Mouse (Mus musculus): ENCODE data around the gene Trip13. TPM values are rescaled to one million over a fixed set of nuclear protein-coding genes. Genes with fewer than 3 reads are reported as not detected.

Gene Trip13
- polyA plus RNA-seq, 1 experiment from 2014 or later = 39.6 TPM

- Histone ChIP-seq H3K27me3 (ENCODE audit: control insufficient read depth, insufficient read depth, low read depth, low read length) (no peaks in the 10 kb centered on the region), H3K4me2 (ENCODE audit: low read depth, low read length) (no peak overlapping the region), H3K36me3 (ENCODE audit: control insufficient read depth, insufficient read depth, low read length) (no peaks in the 10 kb centered on the region), H3K9ac (ENCODE audit: low read length) (no peak overlapping the region), H3K9me3 (ENCODE audit: control insufficient read depth, low read length) (no peaks in the 10 kb centered on the region), H3K27ac (ENCODE audit: low read length) (no peak overlapping the region), H3K4me3 (ENCODE audit: low read length) (no peak overlapping the region), H3K4me1 (replicated peaks; ENCODE audit: control insufficient read depth, insufficient read depth, low read length) (no peaks in the 10 kb centered on the region)
- ATAC-seq (ENCODE audit: low read depth) = no peak
- WGBS = 81% methylated on average over 5 of the region's 5 CpGs
Measured at GRCm38 (mm10) chr13:73907136-73907535, 30.4 kb downstream of the Trip13 start.

GRCm38 (mm10) chr13:73897561-73897960 is 40.0 kb downstream of the Trip13 start:
- Histone ChIP-seq H3K27ac (ENCODE audit: low read length) (no peak overlapping the region), H3K9me3 (ENCODE audit: control insufficient read depth, low read length) (no peaks in the 10 kb centered on the region), H3K4me2 (ENCODE audit: low read depth, low read length) (no peak overlapping the region), H3K4me3 (ENCODE audit: low read length) (no peak overlapping the region), H3K27me3 (ENCODE audit: control insufficient read depth, insufficient read depth, low read depth, low read length) (no peaks in the 10 kb centered on the region), H3K9ac (ENCODE audit: low read length) (no peak overlapping the region), H3K36me3 (ENCODE audit: control insufficient read depth, insufficient read depth, low read length) (no peaks in the 10 kb centered on the region), H3K4me1 (replicated peaks; ENCODE audit: control insufficient read depth, insufficient read depth, low read length) (peaks cover 11% of the 10 kb centered on the region)
- ATAC-seq (ENCODE audit: low read depth) = peak; percentile 56
- 59% methylated on average over 3 of the region's 3 CpGs for WGBS

GRCm38 (mm10) chr13:73892493-73893178 is 44.9 kb downstream of the Trip13 start:
- Histone ChIP-seq H3K27ac (ENCODE audit: low read length) (peak overlapping the region; percentile 47), H3K4me3 (ENCODE audit: low read length) (no peak overlapping the region), H3K4me1 (replicated peaks; ENCODE audit: control insufficient read depth, insufficient read depth, low read length) (peaks cover 15% of the 10 kb centered on the region), H3K36me3 (ENCODE audit: control insufficient read depth, insufficient read depth, low read length) (no peaks in the 10 kb centered on the region), H3K9ac (ENCODE audit: low read length) (no peak overlapping the region), H3K27me3 (ENCODE audit: control insufficient read depth, insufficient read depth, low read depth, low read length) (no peaks in the 10 kb centered on the region), H3K4me2 (ENCODE audit: low read depth, low read length) (no peak overlapping the region), H3K9me3 (ENCODE audit: control insufficient read depth, low read length) (no peaks in the 10 kb centered on the region)
- WGBS = 24% methylated on average over 6 of the region's 6 CpGs
- peak; percentile 86 for ATAC-seq (ENCODE audit: low read depth)

- no peak overlapping the region for H3K9ac ChIP-seq (ENCODE audit: low read length)
- no peaks in the 10 kb centered on the region for H3K36me3 ChIP-seq (ENCODE audit: control insufficient read depth, insufficient read depth, low read length)
- peak; percentile 76 for ATAC-seq (ENCODE audit: low read depth)
- H3K4me2 ChIP-seq (ENCODE audit: low read depth, low read length) = no peak overlapping the region
- H3K9me3 ChIP-seq (ENCODE audit: control insufficient read depth, low read length) = no peaks in the 10 kb centered on the region
- 49% methylated on average over 4 of the region's 4 CpGs for WGBS
- H3K4me3 ChIP-seq (ENCODE audit: low read length) = no peak overlapping the region
- no peak overlapping the region for H3K27ac ChIP-seq (ENCODE audit: low read length)
- no peaks in the 10 kb centered on the region for H3K27me3 ChIP-seq (ENCODE audit: control insufficient read depth, insufficient read depth, low read depth, low read length)
- peaks cover 3% of the 10 kb centered on the region for H3K4me1 ChIP-seq (replicated peaks; ENCODE audit: control insufficient read depth, insufficient read depth, low read length)
Measured at GRCm38 (mm10) chr13:73887415-73887874, 50.1 kb downstream of the Trip13 start.

GRCm38 (mm10) chr13:73886601-73887000 is 51.0 kb downstream of the Trip13 start:
- Histone ChIP-seq H3K36me3 (ENCODE audit: control insufficient read depth, insufficient read depth, low read length) (no peaks in the 10 kb centered on the region), H3K9ac (ENCODE audit: low read length) (no peak overlapping the region), H3K27me3 (ENCODE audit: control insufficient read depth, insufficient read depth, low read depth, low read length) (no peaks in the 10 kb centered on the region), H3K4me2 (ENCODE audit: low read depth, low read length) (no peak overlapping the region), H3K9me3 (ENCODE audit: control insufficient read depth, low read length) (no peaks in the 10 kb centered on the region), H3K4me1 (replicated peaks; ENCODE audit: control insufficient read depth, insufficient read depth, low read length) (no peaks in the 10 kb centered on the region; the same call in 1 of the 2 replicates), H3K27ac (ENCODE audit: low read length) (no peak overlapping the region), H3K4me3 (ENCODE audit: low read length) (no peak overlapping the region)
- ATAC-seq (ENCODE audit: low read depth) = no peak
- WGBS = 75% methylated on average over 5 of the region's 5 CpGs

- 60% methylated on average over 4 of the region's 4 CpGs for WGBS
Measured at GRCm38 (mm10) chr13:73886066-73886465, 51.5 kb downstream of the Trip13 start.

GRCm38 (mm10) chr13:73885656-73886055 is 51.9 kb downstream of the Trip13 start:
- Histone ChIP-seq H3K9ac (ENCODE audit: low read length) (no peak overlapping the region), H3K4me3 (ENCODE audit: low read length) (no peak overlapping the region), H3K4me1 (replicated peaks; ENCODE audit: control insufficient read depth, insufficient read depth, low read length) (no peaks in the 10 kb centered on the region; the same call in 1 of the 2 replicates), H3K27ac (ENCODE audit: low read length) (no peak overlapping the region), H3K27me3 (ENCODE audit: control insufficient read depth, insufficient read depth, low read depth, low read length) (no peaks in the 10 kb centered on the region), H3K4me2 (ENCODE audit: low read depth, low read length) (no peak overlapping the region), H3K9me3 (ENCODE audit: control insufficient read depth, low read length) (no peaks in the 10 kb centered on the region), H3K36me3 (ENCODE audit: control insufficient read depth, insufficient read depth, low read length) (no peaks in the 10 kb centered on the region)
- WGBS = 53% methylated on average over 4 of the region's 4 CpGs
- ATAC-seq (ENCODE audit: low read depth) = no peak

More at GRCm38 (mm10) chr13:73886066-73886465, 51.5 kb downstream of the Trip13 start:
- Histone ChIP-seq H3K4me2 (ENCODE audit: low read depth, low read length) (no peak overlapping the region), H3K4me1 (replicated peaks; ENCODE audit: control insufficient read depth, insufficient read depth, low read length) (no peaks in the 10 kb centered on the region; the same call in 1 of the 2 replicates), H3K9ac (ENCODE audit: low read length) (no peak overlapping the region), H3K36me3 (ENCODE audit: control insufficient read depth, insufficient read depth, low read length) (no peaks in the 10 kb centered on the region), H3K27ac (ENCODE audit: low read length) (no peak overlapping the region), H3K27me3 (ENCODE audit: control insufficient read depth, insufficient read depth, low read depth, low read length) (no peaks in the 10 kb centered on the region), H3K4me3 (ENCODE audit: low read length) (no peak overlapping the region), H3K9me3 (ENCODE audit: control insufficient read depth, low read length) (no peaks in the 10 kb centered on the region)
- no peak for ATAC-seq (ENCODE audit: low read depth)

- Histone ChIP-seq H3K4me1 (replicated peaks; ENCODE audit: control insufficient read depth, insufficient read depth, low read length) (no peaks in the 10 kb centered on the region), H3K27me3 (ENCODE audit: control insufficient read depth, insufficient read depth, low read depth, low read length) (no peaks in the 10 kb centered on the region), H3K36me3 (ENCODE audit: control insufficient read depth, insufficient read depth, low read length) (no peaks in the 10 kb centered on the region), H3K9me3 (ENCODE audit: control insufficient read depth, low read length) (peaks cover 2% of the 10 kb centered on the region; the same call in 1 of the 2 replicates), H3K27ac (ENCODE audit: low read length) (no peak overlapping the region), H3K4me3 (ENCODE audit: low read length) (no peak overlapping the region), H3K4me2 (ENCODE audit: low read depth, low read length) (no peak overlapping the region), H3K9ac (ENCODE audit: low read length) (no peak overlapping the region)
- no peak for ATAC-seq (ENCODE audit: low read depth)
- WGBS = 51% methylated on average over 8 of the region's 8 CpGs
Measured at GRCm38 (mm10) chr13:73881347-73881746, 56.2 kb downstream of the Trip13 start.

- Histone ChIP-seq H3K36me3 (ENCODE audit: control insufficient read depth, insufficient read depth, low read length) (no peaks in the 10 kb centered on the region), H3K9me3 (ENCODE audit: control insufficient read depth, low read length) (peaks cover 2% of the 10 kb centered on the region; the same call in 1 of the 2 replicates), H3K27ac (ENCODE audit: low read length) (no peak overlapping the region), H3K4me1 (replicated peaks; ENCODE audit: control insufficient read depth, insufficient read depth, low read length) (no peaks in the 10 kb centered on the region), H3K4me2 (ENCODE audit: low read depth, low read length) (no peak overlapping the region), H3K9ac (ENCODE audit: low read length) (no peak overlapping the region), H3K4me3 (ENCODE audit: low read length) (no peak overlapping the region), H3K27me3 (ENCODE audit: control insufficient read depth, insufficient read depth, low read depth, low read length) (no peaks in the 10 kb centered on the region)
- ATAC-seq (ENCODE audit: low read depth) = no peak
- 81% methylated on average over 5 of the region's 5 CpGs for WGBS
Measured at GRCm38 (mm10) chr13:73879824-73880223, 57.8 kb downstream of the Trip13 start.

All from lung, embryonic 16.5 days (tissue).